10 mouse cellular contexts compared by ENCODE assay signal in the genomic region with DNA sequence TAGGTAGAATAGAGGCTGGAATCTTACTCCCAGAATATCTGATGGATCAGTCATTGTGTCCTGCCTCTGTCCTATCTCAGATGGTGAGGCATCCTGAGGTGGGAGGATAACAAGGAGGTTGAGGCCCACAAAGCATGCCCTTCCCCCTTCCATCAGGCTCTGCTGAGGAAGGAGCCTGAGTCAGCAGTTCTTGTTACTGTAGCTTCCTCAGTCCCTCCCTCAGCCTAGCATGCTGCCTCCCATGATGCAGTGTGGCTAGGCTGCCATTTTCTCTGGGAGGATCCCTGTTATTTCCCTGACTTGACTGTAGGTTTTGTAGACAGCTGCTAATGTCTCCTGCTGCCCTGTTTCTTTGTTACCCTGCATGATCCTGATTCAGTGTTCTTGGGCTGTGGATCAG.
A peak's percentile ranks its signal among the peaks of the same experiment; 100 is the strongest.
DNase-seq lines count a peak whose midpoint lies in the region; ATAC-seq and TF ChIP-seq lines count a peak whose summit lies in the region.
"Had no signal": no experiment of that assay in that cellular context is flagged by ENCODE, and none has a peak within 500 bp of the region (broad histone marks: within the 10 kb centered on the region; RNA-seq: fewer than 3 reads in every experiment).

No protein-coding gene starts in this region.

- H3K4me1 ChIP-seq in hindbrain, embryonic 10.5 days (replicated peaks), result peaks cover 5% of the 10 kb centered on the region; the same call in 1 of the 2 replicates
- H3K4me1 ChIP-seq in hindbrain, postnatal 0 days (ENCODE audit: insufficient read depth, low read length), result no peaks in the 10 kb centered on the region
- H3K4me1 ChIP-seq in limb, embryonic 10.5 days, result peaks cover 13% of the 10 kb centered on the region
- no peaks in the 10 kb centered on the region for H3K4me1 ChIP-seq in midbrain, postnatal 0 days (ENCODE audit: insufficient read depth, low read length)

- H3K27ac ChIP-seq in hindbrain, embryonic 10.5 days, result peak overlapping the region; percentile 59
- no peak overlapping the region for H3K27ac ChIP-seq in hindbrain, postnatal 0 days
- H3K27ac ChIP-seq in limb, embryonic 10.5 days, result peak overlapping the region; percentile 26
- H3K27ac ChIP-seq in midbrain, postnatal 0 days (ENCODE audit: low read depth, low read length), result 0 out of 2 replicates have a peak overlapping the region, but pooled peaks have one; percentile 14

- peaks cover 49% of the 10 kb centered on the region for H3K36me3 ChIP-seq in hindbrain, embryonic 10.5 days
- H3K36me3 ChIP-seq in hindbrain, postnatal 0 days (ENCODE audit: insufficient read depth, low read length), result peaks cover 4% of the 10 kb centered on the region; the same call in 1 of the 2 replicates
- peaks cover 62% of the 10 kb centered on the region for H3K36me3 ChIP-seq in limb, embryonic 10.5 days
- no peaks in the 10 kb centered on the region; the same call in 1 of the 2 replicates for H3K36me3 ChIP-seq in midbrain, postnatal 0 days (ENCODE audit: insufficient read depth, low read length)

- ATAC-seq in hindbrain, postnatal 0 days, result no peak
- ATAC-seq in midbrain, postnatal 0 days (ENCODE audit: low FRiP score), result no peak

- H3K4me2 ChIP-seq in hindbrain, postnatal 0 days (ENCODE audit: low read depth, low read length), result no peak overlapping the region
- no peak overlapping the region for H3K4me2 ChIP-seq in midbrain, postnatal 0 days (ENCODE audit: low read depth, low read length, poor library complexity, severe bottlenecking)

- DNase-seq in hindbrain, embryonic 10.5 days (ENCODE audit: low spot score), result no peak
- DNase-seq in hindbrain, postnatal 0 days (ENCODE audit: low spot score), result no peak
- DNase-seq in R1 (ENCODE audit: low read depth, low spot score), result peak; percentile 90
- DNase-seq in limb, embryonic 10.5 days (ENCODE audit: low spot score), result no peak
- no peak for DNase-seq in midbrain, postnatal 0 days (ENCODE audit: low spot score)
- no peak for DNase-seq in right cerebral cortex, postnatal 4 days
- no peak for DNase-seq in spleen, postnatal 4 days (ENCODE audit: low spot score in 2 of 2)
- no peak for DNase-seq in spleen, postnatal 10 days (ENCODE audit: low spot score in 2 of 2)
- DNase-seq: cerebellum, adult 8-10 months; heart, postnatal 4 days had no signal

- no peak for TF ChIP-seq CTCF in hindbrain, postnatal 0 days (IDR thresholded peaks at IDR 0.05; ENCODE audit: low read depth)
- TF ChIP-seq CTCF in midbrain, postnatal 0 days (IDR thresholded peaks at IDR 0.05), result no peak

- H3K4me3 ChIP-seq in hindbrain, embryonic 10.5 days, result no peak overlapping the region
- H3K4me3 ChIP-seq in hindbrain, postnatal 0 days (ENCODE audit: low read length), result no peak overlapping the region
- no peak overlapping the region for H3K4me3 ChIP-seq in limb, embryonic 10.5 days
- no peak overlapping the region for H3K4me3 ChIP-seq in midbrain, postnatal 0 days (ENCODE audit: low read depth, low read length)

- H3K27me3 ChIP-seq in hindbrain, embryonic 10.5 days (ENCODE audit: insufficient read depth, poor library complexity, severe bottlenecking), result no peaks in the 10 kb centered on the region
- H3K27me3 ChIP-seq in hindbrain, postnatal 0 days (ENCODE audit: insufficient read depth, low read length), result no peaks in the 10 kb centered on the region
- no peaks in the 10 kb centered on the region for H3K27me3 ChIP-seq in limb, embryonic 10.5 days (ENCODE audit: low read depth, poor library complexity, severe bottlenecking)
- H3K27me3 ChIP-seq in midbrain, postnatal 0 days (ENCODE audit: insufficient read depth, low read length), result no peaks in the 10 kb centered on the region

- H3K9me3 ChIP-seq in hindbrain, embryonic 10.5 days, result no peaks in the 10 kb centered on the region
- no peaks in the 10 kb centered on the region for H3K9me3 ChIP-seq in hindbrain, postnatal 0 days (ENCODE audit: low read length)
- no peaks in the 10 kb centered on the region for H3K9me3 ChIP-seq in limb, embryonic 10.5 days (replicated peaks)
- H3K9me3 ChIP-seq in midbrain, postnatal 0 days (ENCODE audit: low read length), result no peaks in the 10 kb centered on the region

- no peak overlapping the region for H3K9ac ChIP-seq in hindbrain, postnatal 0 days (replicated peaks; ENCODE audit: low read length)
- H3K9ac ChIP-seq in midbrain, postnatal 0 days (replicated peaks; ENCODE audit: low read length, poor library complexity, severe bottlenecking), result no peak overlapping the region
